Mouse (Mus musculus) heart, embryonic 14.5 days (tissue): Measurements from ENCODE around the gene Tmem135. TPM values are rescaled to one million over a fixed set of nuclear protein-coding genes. Genes with fewer than 3 reads are reported as not detected.
"Not testable (repeated sequence)": the region's sequence is repeated elsewhere in the genome, so short reads cannot be mapped to it uniquely, and the experiment has no call there.

Experiments used
- ATAC-seq: fragments of 200-750 bp; cut with Nextera tagmentation; 2 replicates; pipeline ENCODE4 v1.8.0; 2017; ENCODE audit warnings: low read depth, moderate TSS enrichment; ENCODE audit not compliant: insufficient number of reproducible peaks, insufficient read depth, low FRiP score
- H3K27ac ChIP-seq, 2 experiments: fragments of 200-500 bp in 1 of 2; fragments of 300-500 bp in 1 of 2; sonication (generic) in 1 of 2; replicated peaks in 1 of 2; 2 replicates each; pipeline ENCODE4 v1.5.1; 2012 to 2014; ENCODE audit warnings: low read depth in 2 of 2, low read length in 2 of 2, control low read depth in 1 of 2, mild to moderate bottlenecking in 1 of 2, mixed read lengths in 1 of 2; ENCODE audit not compliant: control insufficient read depth in 1 of 2, insufficient read depth in 1 of 2
- H3K27me3 ChIP-seq: fragments of 300-500 bp; sonication (generic); 2 replicates; pipeline ENCODE4 v1.6.1; 2014; ENCODE audit warnings: mild to moderate bottlenecking, low read length, control low read depth; ENCODE audit not compliant: control insufficient read depth, insufficient read depth
- H3K36me3 ChIP-seq: fragments of 300-500 bp; sonication (generic); 2 replicates; pipeline ENCODE4 v1.6.1; 2014; ENCODE audit warnings: mild to moderate bottlenecking, control low read depth, low read length, mixed read lengths; ENCODE audit not compliant: control insufficient read depth, insufficient read depth
- H3K4me1 ChIP-seq, 2 experiments: fragments of 200-500 bp in 1 of 2; fragments of 300-500 bp in 1 of 2; sonication (generic) in 1 of 2; 2 replicates each; pipeline ENCODE4 v1.6.1; 2012 to 2014; ENCODE audit warnings: low read length in 2 of 2, control low read depth in 1 of 2, mixed read lengths in 1 of 2; ENCODE audit not compliant: control insufficient read depth in 2 of 2, insufficient read depth in 2 of 2
- H3K4me2 ChIP-seq: fragments of 300-500 bp; sonication (generic); 2 replicates; pipeline ENCODE4 v1.6.1; 2014; ENCODE audit warnings: mild to moderate bottlenecking, low read length
- H3K4me3 ChIP-seq, 2 experiments: fragments of 200-500 bp in 1 of 2; fragments of 300-500 bp in 1 of 2; sonication (generic) in 1 of 2; 2 replicates each; pipeline ENCODE4 v1.5.1; 2012 to 2014; ENCODE audit warnings: low read length in 2 of 2, mild to moderate bottlenecking in 2 of 2, control low read depth in 1 of 2, low read depth in 1 of 2, moderate library complexity in 1 of 2; ENCODE audit not compliant: control insufficient read depth in 1 of 2, insufficient read depth in 1 of 2
- H3K9ac ChIP-seq: fragments of 300-500 bp; sonication (generic); 2 replicates; pipeline ENCODE4 v1.6.1; 2014; ENCODE audit warnings: mild to moderate bottlenecking, low read length
- H3K9me3 ChIP-seq: fragments of 300-500 bp; sonication (generic); 2 replicates; pipeline ENCODE4 v1.6.1; 2016; ENCODE audit warnings: low read length, control low read depth; ENCODE audit not compliant: control insufficient read depth
- WGBS: fragments of 180-500 bp; shearing (Covaris S2); extraction: QIAGEN DNeasy Blood & Tissue Kit; methylation state at CpG from one replicate; pipeline ENCODE4 v1.1.7; 2014; 5-methylcytosine and 5-hydroxymethylcytosine counted together
- polyA plus RNA-seq: library from polyadenylated mRNA; unstranded; fragments of >200 nt; fragmentation: Nextera tagmentation; extraction: Ambion mirVana; gene quantifications from 2 replicates; pipeline ENCODE4 v1.2.1, GENCODE M21; 2014

Gene Tmem135
- polyA plus RNA-seq, 1 experiment from 2014 or later, result 28.4 TPM

DNA sequence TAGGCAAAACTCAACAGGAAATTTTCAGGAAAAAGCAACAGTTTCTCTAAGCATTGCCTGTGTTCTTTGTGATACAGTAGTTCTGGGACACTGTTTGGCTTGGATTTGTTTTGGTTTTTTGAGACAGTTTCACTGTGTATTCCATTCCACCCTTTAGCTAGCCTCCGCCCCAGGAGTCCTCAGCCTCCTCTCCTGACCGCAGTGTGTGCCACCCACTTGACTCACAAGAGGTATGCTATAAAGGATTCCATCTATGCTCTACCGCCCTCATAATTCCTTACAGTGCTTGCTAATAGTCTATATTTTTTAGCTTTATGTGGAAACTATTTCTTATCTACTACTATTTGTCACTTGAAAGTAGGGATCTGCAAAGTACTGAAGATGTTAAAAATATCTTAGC, 99.1 kb downstream of the Tmem135 start:
- H3K27ac ChIP-seq, result no peak overlapping the region
- H3K4me2 ChIP-seq, result no peak overlapping the region
- no peaks in the 10 kb centered on the region for H3K27me3 ChIP-seq
- no peak overlapping the region for H3K4me3 ChIP-seq
- 64% methylated on average over 3 of the region's 3 CpGs for WGBS
- H3K4me1 ChIP-seq, result peaks cover 0 to 2% of the 10 kb centered on the region in 2 experiments; a peak in 1 of 4 replicates
- no peaks in the 10 kb centered on the region for H3K9me3 ChIP-seq
- no peak overlapping the region for H3K9ac ChIP-seq
- no peak for ATAC-seq
- peaks cover 22% of the 10 kb centered on the region for H3K36me3 ChIP-seq

DNA sequence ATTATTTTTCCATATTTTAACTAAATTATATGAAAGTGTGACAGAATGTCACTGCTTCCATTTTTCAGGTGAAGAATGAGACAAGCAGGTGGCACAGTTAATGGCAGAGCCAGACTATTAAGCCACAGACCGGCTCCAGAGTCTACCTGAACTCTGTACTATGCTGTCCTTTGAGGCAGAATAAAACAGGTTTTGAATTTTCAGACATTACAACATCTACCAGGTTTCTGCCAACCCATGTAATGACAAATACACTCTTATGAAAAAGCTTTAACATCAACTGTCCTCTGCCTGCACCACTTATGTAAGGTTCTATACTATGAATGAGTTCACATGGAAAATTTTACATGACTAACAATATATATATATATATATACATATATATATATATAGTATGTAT, 100.3 kb downstream of the Tmem135 start:
- H3K9ac ChIP-seq, result no peak overlapping the region
- WGBS, result 91% methylated on average over 1 of the region's 1 CpGs
- H3K4me3 ChIP-seq, result no peak overlapping the region
- no peaks in the 10 kb centered on the region for H3K27me3 ChIP-seq
- no peak overlapping the region for H3K27ac ChIP-seq
- H3K9me3 ChIP-seq, result no peaks in the 10 kb centered on the region
- H3K36me3 ChIP-seq, result peaks cover 24% of the 10 kb centered on the region
- H3K4me2 ChIP-seq, result no peak overlapping the region
- peaks cover 0 to 2% of the 10 kb centered on the region in 2 experiments; a peak in 1 of 4 replicates for H3K4me1 ChIP-seq
- ATAC-seq, result no peak

DNA sequence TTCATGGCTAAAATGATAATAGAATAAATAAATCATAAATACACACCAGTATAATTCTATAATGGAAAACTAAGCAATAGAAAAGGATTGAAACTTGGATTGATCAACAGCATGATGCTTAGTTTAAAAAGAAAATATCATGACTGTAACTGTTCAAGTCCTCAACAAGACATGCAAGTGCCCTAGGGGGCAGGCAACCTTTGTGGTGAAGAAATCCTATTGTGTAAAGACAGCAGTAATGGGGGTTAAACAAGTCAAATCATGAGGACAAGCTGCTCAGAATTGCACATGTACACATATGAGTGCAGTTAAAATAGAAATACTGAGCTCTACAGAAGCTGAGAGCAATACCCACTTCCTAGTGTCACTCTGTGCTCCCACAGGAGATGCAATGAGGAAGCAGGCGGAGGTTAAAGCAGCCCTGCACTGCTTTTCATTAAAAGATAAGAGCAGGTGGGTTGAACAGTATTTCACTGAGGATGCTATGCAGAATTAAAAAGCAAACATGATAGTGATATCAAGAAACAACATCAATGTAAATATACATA, 105.0 kb downstream of the Tmem135 start:
- Histone ChIP-seq H3K27ac (no peak overlapping the region), H3K4me1 (peaks cover 3 to 13% of the 10 kb centered on the region in 2 experiments), H3K4me2 (no peak overlapping the region), H3K4me3 (no peak overlapping the region), H3K36me3 (peaks cover 17% of the 10 kb centered on the region), H3K9me3 (no peaks in the 10 kb centered on the region), H3K9ac (no peak overlapping the region), H3K27me3 (no peaks in the 10 kb centered on the region)
- WGBS, result 74% methylated on average over 1 of the region's 1 CpGs
- ATAC-seq, result no peak

DNA sequence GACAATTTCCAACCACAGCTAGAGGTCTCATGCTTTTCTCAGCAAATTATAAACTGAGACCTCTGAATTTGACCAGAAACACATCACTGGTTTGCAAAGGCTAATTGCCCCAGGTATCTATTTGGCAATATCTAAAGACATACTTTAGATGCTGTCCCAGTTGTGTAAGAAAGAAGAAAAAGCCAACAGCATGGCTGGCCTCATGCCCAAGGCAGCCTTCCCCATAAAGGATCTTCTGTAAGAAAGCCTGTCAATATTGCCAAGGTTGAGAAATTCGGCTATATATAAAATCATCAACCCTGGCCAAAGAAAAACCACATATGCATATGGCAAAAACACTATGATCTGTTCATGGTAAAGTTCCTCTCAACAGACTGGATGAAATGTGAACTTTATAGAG, 107.1 kb downstream of the Tmem135 start:
- Histone ChIP-seq H3K36me3 (peaks cover 8% of the 10 kb centered on the region; the same call in 1 of the 2 replicates), H3K9ac (no peak overlapping the region), H3K27ac (no peak overlapping the region), H3K9me3 (no peaks in the 10 kb centered on the region), H3K4me1 (peaks cover 3 to 13% of the 10 kb centered on the region in 2 experiments), H3K27me3 (no peaks in the 10 kb centered on the region), H3K4me3 (no peak overlapping the region), H3K4me2 (no peak overlapping the region)
- no peak for ATAC-seq
- 92% methylated on average over 1 of the region's 1 CpGs for WGBS

DNA sequence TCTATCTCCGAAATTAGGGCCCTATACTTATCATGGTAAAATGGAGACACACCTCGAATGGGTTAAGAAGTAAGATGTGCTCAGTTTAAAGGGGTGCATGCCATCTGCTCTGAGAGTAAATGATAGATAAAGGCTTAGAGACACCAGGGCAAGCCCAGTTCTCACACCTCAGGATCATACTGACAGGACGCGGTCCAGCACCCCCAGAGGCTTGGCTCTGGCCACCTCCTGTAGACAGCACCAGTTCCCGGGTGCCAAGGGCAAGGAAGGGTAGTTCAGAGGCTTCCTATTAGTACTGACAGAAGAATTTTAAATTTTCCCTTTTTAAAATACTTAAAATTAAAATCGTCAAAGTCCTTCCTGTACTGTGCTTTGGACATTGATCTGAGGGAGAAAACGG, 121.4 kb downstream of the Tmem135 start:
- Histone ChIP-seq H3K4me3 (no peak overlapping the region), H3K27me3 (no peaks in the 10 kb centered on the region), H3K36me3 (peaks cover 5% of the 10 kb centered on the region; the same call in 1 of the 2 replicates), H3K4me2 (no peak overlapping the region), H3K9me3 (no peaks in the 10 kb centered on the region), H3K9ac (no peak overlapping the region), H3K27ac (no peak overlapping the region), H3K4me1 (no peaks in the 10 kb centered on the region)
- WGBS, result 85% methylated on average over 7 of the region's 7 CpGs
- no peak for ATAC-seq

DNA sequence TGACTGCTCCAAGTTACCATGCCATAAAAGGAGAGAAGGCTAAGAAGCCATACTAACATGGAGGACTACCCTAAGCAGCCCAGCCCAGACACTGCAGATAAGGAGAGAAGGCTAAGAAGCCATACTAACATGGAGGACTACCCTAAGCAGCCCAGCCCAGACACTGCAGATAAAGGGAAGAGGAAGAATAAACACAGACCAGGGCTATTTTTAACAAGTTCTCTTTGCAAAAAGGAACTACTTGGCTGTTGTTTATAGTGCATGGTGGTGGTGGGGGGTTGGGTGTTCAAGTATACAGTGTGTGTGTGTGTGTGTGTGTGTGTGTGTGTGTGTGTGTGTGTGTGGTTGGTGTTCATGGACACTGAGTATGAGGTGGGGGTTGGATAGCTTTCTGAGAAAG, 133.6 kb downstream of the Tmem135 start:
- peaks cover 2 to 19% of the 10 kb centered on the region in 2 experiments for H3K4me1 ChIP-seq
- not testable (repeated sequence) for H3K27me3 ChIP-seq, H3K36me3 ChIP-seq, H3K4me3 ChIP-seq, H3K9me3 ChIP-seq, H3K4me2 ChIP-seq, H3K9ac ChIP-seq, ATAC-seq, H3K27ac ChIP-seq

DNA sequence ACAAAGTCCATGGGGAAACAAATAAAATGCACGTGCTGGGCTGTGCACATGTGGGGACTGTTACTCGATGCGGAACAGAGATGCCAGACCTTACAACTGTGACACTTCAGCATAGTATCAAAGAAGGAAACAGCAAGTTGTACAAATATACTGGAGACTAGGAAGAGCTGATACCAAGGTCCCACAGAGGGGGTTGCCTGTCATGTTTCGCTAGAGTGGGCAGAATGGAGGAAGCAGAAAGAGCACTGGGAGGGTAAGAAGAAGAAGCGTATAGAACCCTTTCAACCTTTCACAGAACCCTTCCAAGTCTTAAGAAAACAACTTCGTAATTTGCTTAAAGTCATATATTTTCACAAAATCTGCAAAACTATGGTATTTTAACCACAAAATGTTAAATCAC, 134.2 kb downstream of the Tmem135 start:
- Histone ChIP-seq H3K4me3 (no peak overlapping the region), H3K27ac (no peak overlapping the region), H3K27me3 (no peaks in the 10 kb centered on the region), H3K4me1 (peaks cover 2 to 19% of the 10 kb centered on the region in 2 experiments), H3K9me3 (0 out of 2 replicates have a peak, but pooled peaks cover 7% of the 10 kb centered on the region), H3K36me3 (peaks cover 4% of the 10 kb centered on the region; the same call in 1 of the 2 replicates), H3K9ac (no peak overlapping the region), H3K4me2 (no peak overlapping the region)
- ATAC-seq, result no peak
- WGBS, result 81% methylated on average over 6 of the region's 6 CpGs

DNA sequence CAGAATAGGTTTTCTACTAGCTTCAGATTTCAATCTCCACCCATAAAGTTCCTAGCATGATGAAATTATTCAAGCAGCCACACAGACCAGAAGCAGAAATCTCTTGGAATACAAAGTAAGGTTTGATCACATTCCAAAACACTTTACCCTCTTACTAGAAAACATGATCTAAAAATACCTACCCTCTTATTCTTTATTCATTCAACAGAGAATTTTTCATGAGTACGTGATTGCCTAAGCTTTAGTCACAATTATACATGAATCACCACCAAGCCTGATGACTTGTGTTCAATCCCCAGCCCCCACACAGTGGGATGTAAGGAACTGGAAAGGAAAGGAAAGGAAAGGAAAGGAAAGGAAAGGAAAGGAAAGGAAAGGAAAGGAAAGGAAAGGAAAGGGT, 136.5 kb downstream of the Tmem135 start:
- WGBS, result 33% methylated on average over 1 of the region's 1 CpGs
- no peaks in the 10 kb centered on the region for H3K27me3 ChIP-seq
- no peak overlapping the region for H3K4me3 ChIP-seq
- no peak overlapping the region for H3K27ac ChIP-seq
- H3K9ac ChIP-seq, result no peak overlapping the region
- H3K36me3 ChIP-seq, result peaks cover 4% of the 10 kb centered on the region; the same call in 1 of the 2 replicates
- 0 out of 2 replicates have a peak, but pooled peaks cover 4% of the 10 kb centered on the region for H3K9me3 ChIP-seq
- H3K4me1 ChIP-seq, result peaks cover 2 to 19% of the 10 kb centered on the region in 2 experiments
- no peak for ATAC-seq
- H3K4me2 ChIP-seq, result no peak overlapping the region
